Mouse (Mus musculus) small intestine, adult 2 months (tissue): Measurements from ENCODE around the gene H2al1k. TPM values are rescaled to one million over a fixed set of nuclear protein-coding genes. Genes with fewer than 3 reads are reported as not detected.
A peak's percentile ranks its signal among the peaks of the same experiment; 100 is the strongest.
"Not testable (repeated sequence)": the region's sequence is repeated elsewhere in the genome, so short reads cannot be mapped to it uniquely, and the experiment has no call there.

Source experiments
- H3K27ac ChIP-seq: fragments of 200-500 bp; 2 replicates; pipeline ENCODE4 v1.5.1; 2012; ENCODE audit warnings: low read depth, low read length, control low read depth, inconsistent platforms; ENCODE audit not compliant: insufficient read depth
- H3K27me3 ChIP-seq: fragments of 200-500 bp; 2 replicates; pipeline ENCODE4 v1.6.1; 2012; ENCODE audit warnings: mild to moderate bottlenecking, moderate library complexity, low read length, inconsistent platforms; ENCODE audit not compliant: control insufficient read depth, insufficient read depth
- H3K36me3 ChIP-seq: fragments of 200-500 bp; 2 replicates; pipeline ENCODE4 v1.6.1; 2012; ENCODE audit warnings: mild to moderate bottlenecking, low read length, control low read depth, inconsistent platforms; ENCODE audit not compliant: control insufficient read depth, insufficient read depth
- H3K4me1 ChIP-seq: fragments of 200-500 bp; 2 replicates; pipeline ENCODE4 v1.6.1; 2012; ENCODE audit warnings: low read length, inconsistent platforms, mixed read lengths; ENCODE audit not compliant: control insufficient read depth, insufficient read depth, insufficient read length
- H3K4me3 ChIP-seq: fragments of 200-500 bp; 2 replicates; pipeline ENCODE4 v1.5.1; 2012; ENCODE audit warnings: low read depth, mild to moderate bottlenecking, control low read depth, inconsistent platforms, low read length, moderate library complexity
- CTCF ChIP-seq: fragments of 200-500 bp; IDR thresholded peaks from 2 replicates; pipeline ENCODE4 v1.5.1; 2012; ENCODE audit warnings: low read depth, mild to moderate bottlenecking, control low read depth, inconsistent platforms, low read length, moderate library complexity, mixed read lengths; ENCODE audit not compliant: insufficient replicate concordance, insufficient read length; ENCODE audit errors: extremely low read depth
- POLR2A ChIP-seq: fragments of 200-500 bp; IDR thresholded peaks from 2 replicates; pipeline ENCODE4 v1.6.1; 2012; ENCODE audit warnings: low read depth, mild to moderate bottlenecking, control low read depth, inconsistent platforms, low read length, moderate library complexity
- WGBS: fragments of 180-500 bp; shearing (Covaris S2); methylation state at CpG from one replicate; pipeline ENCODE4 v1.1.7; 2018; 5-methylcytosine and 5-hydroxymethylcytosine counted together
- polyA plus RNA-seq: library from polyadenylated mRNA; depleted of rRNA; stranded (reverse); fragments of >200 nt; gene quantifications from 2 replicates; pipeline ENCODE4 v1.2.3, GENCODE M21; 2012; rRNA removed

Gene H2al1k
- not detected in 2 replicates for polyA plus RNA-seq

GRCm38 (mm10) chrX:9350327-9350726, at the start of gene H2al1k:
TSS of gene H2al1k (plus strand) at chrX:9350627.
- not testable (repeated sequence) for H3K36me3 ChIP-seq, H3K27ac ChIP-seq, H3K4me3 ChIP-seq, H3K4me1 ChIP-seq, H3K27me3 ChIP-seq
- WGBS = no CpG with 5 or more reads among the region's 2 CpGs

DNA sequence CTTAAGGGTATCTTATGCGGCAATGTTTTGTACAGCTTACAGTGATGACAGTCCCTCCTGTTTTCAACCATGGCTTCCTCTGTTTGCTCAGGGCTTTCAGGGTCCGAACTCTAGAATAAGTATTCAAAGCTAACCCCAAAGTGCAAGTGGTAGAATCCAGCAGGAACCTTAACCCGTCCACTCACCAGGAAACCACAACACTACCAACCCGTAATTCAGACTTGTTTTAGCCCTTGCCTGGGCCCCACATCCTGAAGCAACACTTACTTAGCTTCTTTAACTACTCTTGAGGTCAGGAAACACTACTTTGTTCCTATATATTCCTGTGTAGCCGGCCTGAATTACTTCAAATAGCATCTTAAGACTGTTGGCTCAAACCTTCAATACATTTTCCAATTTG, 47.6 kb upstream of the H2al1k start:
- H3K27ac ChIP-seq = no peak overlapping the region
- no peaks in the 10 kb centered on the region for H3K36me3 ChIP-seq
- no peaks in the 10 kb centered on the region for H3K27me3 ChIP-seq
- no peak overlapping the region for H3K4me3 ChIP-seq
- no peaks in the 10 kb centered on the region for H3K4me1 ChIP-seq
- TF ChIP-seq POLR2A = no peak
- WGBS = 81% methylated on average over 5 of the region's 5 CpGs

GRCm38 (mm10) chrX:9303455-9303854, 47.0 kb upstream of the H2al1k start:
- 59% methylated on average over 1 of the region's 1 CpGs for WGBS
- Histone ChIP-seq H3K4me1 (no peaks in the 10 kb centered on the region), H3K27me3 (no peaks in the 10 kb centered on the region), H3K36me3 (no peaks in the 10 kb centered on the region), H3K27ac (no peak overlapping the region), H3K4me3 (no peak overlapping the region)
- TF ChIP-seq POLR2A = no peak
- no peak for TF ChIP-seq CTCF

DNA sequence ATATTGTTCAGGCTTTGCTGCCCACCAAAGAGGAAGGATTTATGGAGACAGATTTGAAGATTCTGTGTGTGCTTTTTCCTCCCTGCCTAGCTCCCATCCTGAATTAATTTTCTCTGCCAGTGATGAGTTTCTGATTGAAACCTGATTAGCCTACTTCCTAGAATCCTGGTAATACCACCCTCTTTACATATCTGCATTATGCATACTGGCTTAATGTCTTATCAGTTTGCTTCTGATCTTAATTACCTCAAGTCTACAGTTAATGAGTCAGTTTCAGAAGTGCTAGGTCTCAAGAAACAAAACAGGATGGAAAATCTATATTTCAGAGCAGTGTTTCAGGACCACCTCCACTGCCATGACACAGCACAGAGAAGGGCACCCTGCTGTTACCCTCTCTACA, 34.0 kb upstream of the H2al1k start:
- not testable (repeated sequence) for H3K27ac ChIP-seq, H3K36me3 ChIP-seq, H3K27me3 ChIP-seq, H3K4me1 ChIP-seq, H3K4me3 ChIP-seq

DNA sequence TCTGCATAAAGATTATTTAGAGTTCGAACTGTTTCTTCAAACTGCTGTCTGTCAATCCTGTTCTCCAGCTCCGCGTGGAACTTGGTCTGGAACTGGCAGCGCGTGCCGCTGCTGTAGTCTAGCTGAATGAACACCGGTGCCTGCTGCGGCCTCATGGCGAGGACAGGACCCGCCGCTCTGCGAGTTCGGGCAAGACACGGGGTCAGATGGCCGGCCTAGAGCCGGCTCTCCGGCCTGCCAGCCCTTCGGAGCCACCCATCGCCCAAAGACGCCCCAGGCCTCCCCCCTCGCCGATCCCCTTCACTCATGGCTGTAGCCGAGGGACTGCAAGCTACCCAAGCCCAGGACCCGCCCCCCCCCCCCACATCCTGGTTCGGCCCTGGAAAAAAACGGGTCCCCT, 22.5 kb upstream of the H2al1k start:
- not testable (repeated sequence) for H3K36me3 ChIP-seq, H3K27me3 ChIP-seq, H3K4me3 ChIP-seq, H3K27ac ChIP-seq, H3K4me1 ChIP-seq
- WGBS = 91% methylated on average over 26 of the region's 26 CpGs

DNA sequence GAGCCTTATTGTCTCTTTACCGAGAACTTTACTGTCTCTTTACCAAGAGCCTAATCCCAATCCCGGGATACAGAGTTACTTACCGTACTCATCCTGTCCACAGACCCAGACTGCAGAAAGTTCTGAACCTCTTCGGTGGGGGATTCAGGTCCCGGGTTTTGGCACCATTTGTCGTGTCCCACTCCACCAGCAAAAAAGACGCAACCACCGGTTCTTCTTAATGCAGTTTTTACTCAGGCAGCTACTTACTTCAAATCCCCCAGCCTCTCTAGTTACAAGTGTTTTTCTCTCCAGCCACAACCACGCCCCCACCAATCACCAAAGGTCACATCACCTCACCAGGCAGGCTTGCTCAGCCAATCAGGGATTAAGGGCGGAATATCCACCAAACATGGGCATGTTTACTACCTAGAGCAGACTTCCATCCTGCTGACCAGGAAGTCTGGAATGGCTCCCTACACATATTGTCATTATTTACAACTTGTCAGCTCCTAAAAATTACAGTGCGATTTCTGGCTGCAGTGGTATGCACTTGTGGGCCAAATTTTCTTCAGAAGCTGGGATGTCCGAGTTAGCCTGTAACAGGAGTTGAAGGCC, 18.0 kb upstream of the H2al1k start:
- not testable (repeated sequence) for H3K27ac ChIP-seq
- WGBS = 78% methylated on average over 12 of the region's 12 CpGs

GRCm38 (mm10) chrX:9333035-9333434, 17.4 kb upstream of the H2al1k start:
- not testable (repeated sequence) for H3K4me3 ChIP-seq, H3K27ac ChIP-seq, H3K36me3 ChIP-seq, H3K4me1 ChIP-seq, H3K27me3 ChIP-seq
- 46% methylated on average over 2 of the region's 2 CpGs for WGBS

More for the DNA sequence above, 18.0 kb upstream of the H2al1k start:
- peak overlapping the region; percentile 26; the same call in 1 of the 2 replicates for H3K4me3 ChIP-seq
- not testable (repeated sequence) for H3K4me1 ChIP-seq, H3K27me3 ChIP-seq, H3K36me3 ChIP-seq

DNA sequence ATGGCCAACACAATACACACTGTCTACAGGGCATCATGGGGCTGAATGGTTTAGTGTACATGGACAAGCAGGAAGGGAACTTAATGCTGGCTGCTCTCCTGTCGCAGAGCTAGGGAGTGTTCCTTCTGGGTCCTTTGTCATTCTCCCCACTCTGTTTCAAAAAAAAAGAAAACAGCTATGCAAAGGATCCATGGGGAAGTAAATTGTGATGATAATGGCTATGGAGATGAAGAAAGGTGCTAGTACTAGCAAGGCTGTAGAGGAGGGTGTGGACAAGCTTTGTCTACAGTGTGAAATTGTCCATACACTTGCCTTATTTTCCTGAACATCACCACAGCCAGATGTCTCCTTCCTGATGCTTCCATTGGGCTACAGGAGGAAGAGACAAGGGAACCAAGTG, 15.4 kb upstream of the H2al1k start:
- not testable (repeated sequence) for H3K36me3 ChIP-seq, H3K4me3 ChIP-seq, H3K4me1 ChIP-seq, H3K27me3 ChIP-seq, H3K27ac ChIP-seq
- WGBS = 65% methylated on average over 1 of the region's 1 CpGs

DNA sequence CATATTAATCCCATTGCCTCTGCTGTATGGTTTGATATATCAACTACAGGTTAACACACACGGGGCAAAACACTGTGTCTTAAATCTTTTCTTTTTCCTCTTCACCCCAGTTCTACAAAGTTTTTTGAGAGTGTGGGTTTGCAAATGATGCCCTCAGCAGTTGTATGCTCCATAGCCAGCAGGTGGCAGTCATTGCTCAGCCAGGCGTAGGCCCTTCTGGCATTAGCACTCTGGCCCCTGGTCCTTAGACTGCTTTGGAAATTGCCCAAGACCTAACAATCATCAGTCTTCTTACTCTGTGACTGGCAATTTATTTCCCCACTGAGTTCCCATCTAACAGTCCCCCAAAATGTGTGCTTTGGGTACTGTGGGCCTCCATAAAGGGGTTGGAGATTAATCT, 23.6 kb downstream of the H2al1k start:
- H3K4me3 ChIP-seq, H3K4me1 ChIP-seq, H3K36me3 ChIP-seq, H3K27ac ChIP-seq, H3K27me3 ChIP-seq: not testable (repeated sequence)
- WGBS = 24% methylated on average over 2 of the region's 2 CpGs

DNA sequence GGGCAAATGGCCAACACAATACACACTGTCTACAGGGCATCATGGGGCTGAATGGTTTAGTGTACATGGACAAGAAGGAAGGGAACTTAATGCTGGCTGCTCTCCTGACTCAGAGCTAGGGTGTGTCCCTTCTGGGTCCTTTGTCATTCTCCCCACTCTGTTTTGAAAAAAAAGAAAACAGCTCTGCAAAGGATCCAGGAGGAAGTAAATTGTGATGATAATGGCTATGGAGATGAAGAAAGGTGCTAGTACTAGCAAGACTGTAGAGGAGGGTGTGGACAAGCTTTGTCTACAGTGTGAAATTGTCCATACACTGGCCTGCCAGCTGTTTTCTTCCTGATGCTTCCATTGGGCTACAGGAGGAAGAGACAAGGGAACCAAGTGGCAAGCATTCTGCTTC, 25.5 kb downstream of the H2al1k start:
- H3K4me3 ChIP-seq, H3K27me3 ChIP-seq, H3K36me3 ChIP-seq, H3K4me1 ChIP-seq, H3K27ac ChIP-seq: not testable (repeated sequence)
